Mouse (Mus musculus) liver, embryonic 14.5 days (tissue): ENCODE data around the gene Gpatch4. TPM values are rescaled to one million over a fixed set of nuclear protein-coding genes. Genes with fewer than 3 reads are reported as not detected.

Experiments used
- ATAC-seq: fragments of 200-750 bp; cut with Nextera tagmentation; 2 replicates; pipeline ENCODE4 v1.8.0; 2017; ENCODE audit warnings: moderate number of reproducible peaks, mild to moderate bottlenecking, moderate library complexity; ENCODE audit not compliant: insufficient read depth
- DNase-seq, 3 experiments: peaks; one replicate each; pipeline ENCODE4 v3.0.0-alpha.2; 2012 to 2013; ENCODE audit warnings: low read depth in 3 of 3, low spot score in 3 of 3
- H3K27ac ChIP-seq: fragments of 300-500 bp; sonication (generic); 2 replicates; pipeline ENCODE4 v1.5.1; 2014; ENCODE audit warnings: moderate library complexity, mild to moderate bottlenecking, control low read depth, inconsistent platforms
- H3K27me3 ChIP-seq: fragments of 300-500 bp; sonication (generic); 2 replicates; pipeline ENCODE4 v1.6.1; 2014; ENCODE audit warnings: mild to moderate bottlenecking, low read length, moderate library complexity; ENCODE audit not compliant: control insufficient read depth, insufficient read depth
- H3K36me3 ChIP-seq: fragments of 300-500 bp; sonication (generic); replicated peaks from 2 replicates; pipeline ENCODE4 v1.6.1; 2014; ENCODE audit warnings: low read depth; ENCODE audit not compliant: control insufficient read depth, insufficient read depth
- H3K4me1 ChIP-seq, 2 experiments: fragments of 200-500 bp in 1 of 2; fragments of 300-500 bp in 1 of 2; sonication (generic) in 1 of 2; replicated peaks; 2 replicates each; pipeline ENCODE4 v1.6.1; 2012 to 2014; ENCODE audit warnings: antibody characterized with exemption in 1 of 2, inconsistent platforms in 1 of 2, low read length in 1 of 2; ENCODE audit not compliant: control insufficient read depth in 2 of 2, insufficient read depth in 2 of 2
- H3K4me2 ChIP-seq: fragments of 300-500 bp; sonication (generic); 2 replicates; pipeline ENCODE4 v1.6.1; 2014; ENCODE audit warnings: low read depth, mild to moderate bottlenecking, control low read depth, moderate library complexity
- H3K4me3 ChIP-seq, 2 experiments: fragments of 200-500 bp in 1 of 2; fragments of 300-500 bp in 1 of 2; sonication (generic) in 1 of 2; 2 replicates each; pipeline ENCODE4 v1.5.1; 2012 to 2014; ENCODE audit warnings: low read depth in 2 of 2, low read length in 2 of 2, mild to moderate bottlenecking in 2 of 2, control low read depth in 1 of 2, inconsistent platforms in 1 of 2, moderate library complexity in 1 of 2; ENCODE audit not compliant: insufficient read depth in 1 of 2
- H3K9ac ChIP-seq: fragments of 300-500 bp; sonication (generic); replicated peaks from 2 replicates; pipeline ENCODE4 v1.6.1; 2014; ENCODE audit warnings: mild to moderate bottlenecking, control low read depth, moderate library complexity
- H3K9me3 ChIP-seq: fragments of 300-500 bp; sonication (generic); 2 replicates; pipeline ENCODE4 v1.6.1; 2016; ENCODE audit warnings: low read length, mixed read lengths; ENCODE audit not compliant: control insufficient read depth
- CTCF ChIP-seq: IDR thresholded peaks from 2 replicates; pipeline ENCODE4 v1.5.1; 2016; ENCODE audit warnings: antibody characterized with exemption, low read depth, control low read depth
- EP300 ChIP-seq: IDR thresholded peaks from 2 replicates; pipeline ENCODE4 v1.6.1; 2016; ENCODE audit warnings: antibody characterized with exemption, low read depth
- WGBS: fragments of 180-500 bp; shearing (Covaris S2); extraction: QIAGEN DNeasy Blood & Tissue Kit; methylation state at CpG from one replicate; pipeline ENCODE4 v1.1.7; 2014; ENCODE audit not compliant: insufficient replicate concordance; 5-methylcytosine and 5-hydroxymethylcytosine counted together
- polyA plus RNA-seq, 2 experiments: library from polyadenylated mRNA; depleted of rRNA in 1 of 2; stranded (reverse) in 1 of 2; unstranded in 1 of 2; fragments of >200 nt; fragmentation: Nextera tagmentation in 1 of 2; extraction: Ambion mirVana in 1 of 2; gene quantifications; 2 replicates each; pipeline versions ENCODE4 v1.2.1 to v1.2.3; 2012 to 2014

The Gpatch4 gene
- polyA plus RNA-seq (2012; rRNA removed), result 5.4 and 11.5 TPM in 2 replicates
- 19.0 and 22.2 TPM in 2 replicates for polyA plus RNA-seq (2014; fragmentation: Nextera tagmentation; extraction: Ambion mirVana)

GRCm38 (mm10) chr3:88042661-88043421, at the start of gene Gpatch4:
Gpatch4 (plus strand) TSS chr3:88043108.
- Histone ChIP-seq H3K4me2 (peak within 1 kb of the TSS; percentile 83), H3K27ac (no peak within 1 kb of the TSS), H3K4me1 (peaks cover 4 to 7% of the 10 kb centered on the region in 2 experiments), H3K27me3 (peaks cover 2% of the 10 kb centered on the region; the same call in 1 of the 2 replicates), H3K36me3 (no peaks in the 10 kb centered on the region; the same call in 1 of the 2 replicates), H3K9me3 (no peaks in the 10 kb centered on the region), H3K9ac (peak within 1 kb of the TSS; percentile 69), H3K4me3 (peak within 1 kb of the TSS; percentile 75 to 95)
- WGBS, result 7% methylated on average over 36 of the region's 36 CpGs
- ATAC-seq (peak; percentile 88), DNase-seq (peak; percentile 88 to 92 (median 89))
- TF ChIP-seq EP300 (peak; percentile 19; the same call in 1 of the 2 replicates), CTCF (no peak)

GRCm38 (mm10) chr3:87993436-87993835, 49.5 kb upstream of the Gpatch4 start:
- peak in 2 of 3 experiments; percentile 34 to 35 for DNase-seq
- peaks cover 49% of the 10 kb centered on the region for H3K27me3 ChIP-seq
- no peak for ATAC-seq

GRCm38 (mm10) chr3:87995331-87995730, 47.6 kb upstream of the Gpatch4 start:
- Histone ChIP-seq H3K4me2 (no peak overlapping the region), H3K9ac (no peak overlapping the region), H3K4me3 (no peak overlapping the region), H3K4me1 (no peaks in the 10 kb centered on the region), H3K27me3 (peaks cover 65% of the 10 kb centered on the region), H3K9me3 (no peaks in the 10 kb centered on the region), H3K36me3 (no peaks in the 10 kb centered on the region), H3K27ac (no peak overlapping the region)
- ATAC-seq, result no peak
- TF ChIP-seq EP300, result no peak
- TF ChIP-seq CTCF, result no peak
- no peak for DNase-seq
- WGBS, result 28% methylated on average over 11 of the region's 11 CpGs

More at GRCm38 (mm10) chr3:87993436-87993835, 49.5 kb upstream of the Gpatch4 start:
- H3K9ac ChIP-seq, result no peak overlapping the region
- H3K4me3 ChIP-seq, result no peak overlapping the region
- H3K36me3 ChIP-seq, result no peaks in the 10 kb centered on the region
- no peak for TF ChIP-seq EP300
- no peak for TF ChIP-seq CTCF
- no peaks in the 10 kb centered on the region for H3K9me3 ChIP-seq
- 0 out of 4 replicates have a peak, but pooled peaks cover 0 to under 1% of the 10 kb centered on the region in 2 experiments for H3K4me1 ChIP-seq
- H3K4me2 ChIP-seq, result no peak overlapping the region
- no peak overlapping the region for H3K27ac ChIP-seq
- WGBS, result 0% methylated on average over 6 of the region's 6 CpGs

- 2% methylated on average over 15 of the region's 15 CpGs for WGBS
- no peak for ATAC-seq
- Histone ChIP-seq H3K27me3 (peaks cover 75% of the 10 kb centered on the region), H3K4me3 (no peak overlapping the region), H3K9ac (no peak overlapping the region), H3K36me3 (no peaks in the 10 kb centered on the region), H3K27ac (no peak overlapping the region), H3K4me2 (no peak overlapping the region), H3K4me1 (no peaks in the 10 kb centered on the region), H3K9me3 (no peaks in the 10 kb centered on the region)
- TF ChIP-seq CTCF (no peak), EP300 (no peak)
- DNase-seq, result no peak
These were observed 46.5 kb upstream of the Gpatch4 start for GRCm38 (mm10) chr3:87996401-87996800.

GRCm38 (mm10) chr3:87996971-87997614, 45.8 kb upstream of the Gpatch4 start:
- H3K4me1 ChIP-seq, result no peaks in the 10 kb centered on the region
- no peak for DNase-seq
- H3K27me3 ChIP-seq, result peaks cover 82% of the 10 kb centered on the region
- H3K9me3 ChIP-seq, result no peaks in the 10 kb centered on the region
- H3K4me2 ChIP-seq, result no peak overlapping the region
- 0 out of 4 replicates have a peak overlapping the region, but pooled peaks of 1 of the 2 experiments have one; percentile 14 for H3K4me3 ChIP-seq
- TF ChIP-seq EP300 (no peak), CTCF (no peak)
- 1% methylated on average over 49 of the region's 49 CpGs for WGBS
- no peak for ATAC-seq
- no peaks in the 10 kb centered on the region for H3K36me3 ChIP-seq
- H3K27ac ChIP-seq, result no peak overlapping the region
- no peak overlapping the region for H3K9ac ChIP-seq
